Mouse (Mus musculus): ENCODE results near the gene Myom1. TPM values are rescaled to one million over a fixed set of nuclear protein-coding genes. Genes with fewer than 3 reads are reported as not detected.

Myom1 gene
- total RNA-seq, 2 experiments from 2014 or later: 917 to 927 TPM

- no peak for DNase-seq (ENCODE audit: low spot score in 2 of 2)
These were observed 133.4 kb downstream of the Myom1 start for GRCm38 (mm10) chr17:71135866-71136265.

GRCm38 (mm10) chr17:71136384-71137333 is 134.2 kb downstream of the Myom1 start:
- DNase-seq (ENCODE audit: low spot score in 2 of 2): no peak

- no peak for DNase-seq (ENCODE audit: low spot score in 2 of 2)
These were observed 134.9 kb downstream of the Myom1 start for GRCm38 (mm10) chr17:71137334-71137721.

DNA sequence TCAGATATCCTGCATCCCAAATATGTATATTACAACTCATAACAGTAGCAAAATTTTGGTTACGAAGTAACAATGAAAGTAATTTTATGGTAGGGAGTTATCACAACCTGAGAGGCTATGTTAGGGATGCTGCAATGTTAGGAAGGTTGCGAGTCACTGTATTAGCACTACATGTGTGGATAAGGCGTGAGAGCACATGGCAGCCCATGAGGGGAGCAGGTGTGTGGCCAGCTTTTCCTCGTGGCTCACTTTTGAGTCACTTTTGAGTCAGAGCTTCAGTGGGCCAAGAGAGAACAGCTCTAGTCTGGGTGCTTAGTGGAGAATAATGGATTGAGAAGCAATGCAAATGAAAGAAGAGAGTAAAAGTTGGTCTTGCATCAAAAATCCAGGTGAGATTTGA is 139.6 kb downstream of the Myom1 start:
- DNase-seq (ENCODE audit: low spot score in 2 of 2): no peak

DNA sequence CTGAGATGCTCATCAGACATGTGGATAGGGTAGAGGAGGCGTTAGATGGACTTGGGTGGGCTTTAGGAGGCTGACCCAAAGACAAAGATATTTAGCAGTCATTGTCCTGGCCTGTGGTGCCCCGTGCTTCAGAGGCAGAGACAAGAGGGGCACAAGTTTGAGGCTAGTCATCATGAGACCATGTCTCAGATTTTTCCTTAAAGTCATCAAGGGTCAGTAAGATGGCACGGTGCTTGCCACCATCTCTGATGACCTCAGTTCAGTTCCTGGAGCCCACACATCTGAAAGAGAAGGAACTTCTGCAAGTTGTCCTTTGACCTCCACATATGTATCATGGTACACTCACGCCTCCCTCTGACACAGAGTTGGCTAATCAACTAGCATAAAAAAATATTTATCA is 140.7 kb downstream of the Myom1 start:
- DNase-seq (ENCODE audit: low spot score in 2 of 2): no peak

DNA sequence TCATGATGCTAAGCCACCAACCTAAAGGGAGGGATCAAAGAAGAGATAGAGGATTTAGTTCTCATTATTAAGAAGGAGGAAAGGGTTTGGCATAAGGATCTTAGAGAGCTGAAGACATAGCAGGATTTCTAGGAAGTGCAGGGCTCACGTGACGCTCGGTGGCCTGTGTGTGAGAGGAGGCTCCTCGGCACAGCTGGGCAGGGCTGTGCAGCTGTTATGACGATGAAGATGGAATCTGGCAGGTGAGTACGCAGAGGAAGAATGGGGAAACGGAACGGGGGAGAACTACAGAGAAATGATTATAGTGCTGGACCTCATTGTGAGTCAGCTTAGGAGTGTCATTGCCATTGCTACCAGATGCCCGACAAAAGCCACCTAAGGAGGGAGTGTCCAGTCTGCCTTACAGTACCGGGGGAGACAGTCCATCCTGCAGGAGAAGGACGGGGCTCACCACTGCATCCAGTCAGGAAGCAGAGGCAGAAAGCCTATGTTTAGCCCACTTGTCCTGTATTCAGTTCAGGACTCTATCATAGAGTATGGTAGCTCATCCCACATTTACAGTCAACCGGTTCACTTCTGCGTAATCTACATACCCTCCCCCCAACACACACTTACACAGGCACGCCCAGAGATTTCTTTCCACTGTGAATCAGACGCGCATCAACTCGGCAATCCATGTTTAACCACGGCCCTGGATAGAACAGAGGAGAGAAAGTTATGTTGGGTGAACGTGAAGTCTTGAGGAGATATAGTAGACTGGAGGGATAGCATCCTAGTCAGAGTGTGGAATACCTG is 142.1 kb downstream of the Myom1 start:
- DNase-seq (ENCODE audit: low spot score in 2 of 2): no peak

DNA sequence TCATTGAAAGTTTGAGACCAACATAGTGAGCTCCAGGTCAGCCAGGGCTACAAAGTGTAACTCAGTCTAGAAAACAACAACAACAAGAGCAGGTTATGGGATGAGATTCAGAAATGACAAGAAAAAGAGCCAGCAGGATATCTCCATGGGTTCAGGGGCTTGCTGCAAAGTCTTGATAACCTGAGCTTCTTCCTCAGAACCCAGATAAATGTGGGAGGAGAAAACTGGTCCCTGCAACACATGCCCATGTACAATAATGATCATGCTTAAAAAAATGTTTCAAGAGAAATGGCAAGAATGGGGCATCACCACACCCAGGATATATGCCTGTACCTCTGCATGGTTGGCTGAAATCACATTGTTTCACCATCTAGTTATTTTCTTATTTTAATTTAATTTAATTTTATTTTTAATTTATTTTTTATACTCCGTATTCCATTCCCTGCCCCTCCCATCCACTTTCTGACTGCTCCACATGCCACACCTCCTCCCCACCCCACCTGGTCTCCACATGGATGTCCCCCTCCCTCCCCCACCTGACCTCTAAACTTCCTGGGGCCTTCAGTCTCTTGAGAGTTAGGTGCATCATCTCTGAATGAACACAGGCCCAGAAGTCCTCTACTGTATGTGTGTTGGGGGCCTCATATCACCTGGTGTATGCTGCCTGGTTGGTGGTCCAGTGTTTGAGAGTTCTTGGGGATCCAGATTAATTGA is 143.0 kb downstream of the Myom1 start:
- DNase-seq (ENCODE audit: low spot score in 2 of 2): no peak

DNA sequence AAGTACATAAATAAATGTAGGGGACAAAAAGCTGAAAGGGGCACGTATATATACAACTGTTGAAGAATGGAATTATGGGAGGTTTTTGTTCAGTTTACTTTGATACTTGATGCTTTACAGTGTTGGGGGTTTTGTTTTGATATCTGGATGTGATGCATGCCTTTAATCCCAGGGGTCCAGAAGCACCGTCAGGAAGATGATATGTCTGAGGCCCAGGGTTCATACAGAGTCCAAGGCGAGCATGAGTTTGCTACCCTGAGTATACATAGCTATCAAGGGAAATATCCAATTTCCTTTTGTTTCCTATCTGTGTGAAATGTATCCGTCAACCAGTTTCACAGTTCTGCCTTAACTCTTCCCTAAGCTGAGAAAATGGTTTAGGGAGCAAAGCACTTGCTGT is 150.9 kb downstream of the Myom1 start:
- no peak for DNase-seq (ENCODE audit: low spot score in 2 of 2)

GRCm38 (mm10) chr17:71155271-71155670 is 152.8 kb downstream of the Myom1 start:
- DNase-seq (ENCODE audit: low spot score in 2 of 2): no peak

- no peak for DNase-seq (ENCODE audit: low spot score in 2 of 2)
These were observed 156.7 kb downstream of the Myom1 start for GRCm38 (mm10) chr17:71159152-71159567.

DNA sequence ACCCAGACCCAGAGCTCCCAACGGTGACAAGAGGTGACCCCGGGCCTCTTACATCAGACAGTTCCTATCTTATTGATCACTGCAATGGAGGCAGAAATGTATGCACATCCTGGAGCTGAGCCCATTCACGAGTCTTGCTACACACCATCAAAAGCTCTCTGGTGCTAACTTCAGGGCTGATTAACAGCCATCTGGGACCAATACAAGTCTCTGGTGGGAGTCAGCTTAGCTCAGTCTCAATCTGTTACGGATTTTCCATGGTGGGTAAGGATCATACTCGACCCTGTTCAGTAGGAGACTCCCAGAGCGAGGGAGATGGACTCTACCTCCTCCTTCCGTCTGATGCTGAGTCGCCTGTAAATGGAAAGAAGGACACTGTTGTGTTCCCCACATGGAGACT is 157.3 kb downstream of the Myom1 start:
- no peak for DNase-seq (ENCODE audit: low spot score in 2 of 2)

GRCm38 (mm10) chr17:71160244-71160995 is 158.0 kb downstream of the Myom1 start:
- DNase-seq (ENCODE audit: low spot score in 2 of 2): no peak

DNA sequence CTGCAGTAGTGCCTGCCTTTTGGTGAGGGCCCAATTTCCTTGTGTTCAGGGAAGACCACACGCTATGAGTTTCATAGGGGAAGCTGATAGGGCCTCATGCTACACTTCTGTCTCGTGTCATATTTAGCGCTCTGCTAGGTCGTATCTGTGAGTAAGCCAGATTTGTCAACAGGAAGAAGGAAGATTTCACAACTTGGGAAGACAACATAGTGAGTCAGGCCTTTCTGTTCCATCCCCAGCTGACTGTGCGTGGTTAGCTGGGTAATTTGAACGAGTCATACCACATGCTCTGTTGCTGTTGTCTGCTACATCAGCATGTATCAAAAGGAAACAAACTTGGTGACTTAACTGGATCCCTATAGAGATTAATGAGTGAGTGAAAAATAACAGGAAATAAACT is 162.6 kb downstream of the Myom1 start:
- DNase-seq (ENCODE audit: low spot score in 2 of 2): no peak

GRCm38 (mm10) chr17:71168205-71168815 is 165.9 kb downstream of the Myom1 start:
- no peak for DNase-seq (ENCODE audit: low spot score in 2 of 2)

- no peak for DNase-seq (ENCODE audit: low spot score in 2 of 2)
These were observed 166.4 kb downstream of the Myom1 start for GRCm38 (mm10) chr17:71168846-71169245.

DNA sequence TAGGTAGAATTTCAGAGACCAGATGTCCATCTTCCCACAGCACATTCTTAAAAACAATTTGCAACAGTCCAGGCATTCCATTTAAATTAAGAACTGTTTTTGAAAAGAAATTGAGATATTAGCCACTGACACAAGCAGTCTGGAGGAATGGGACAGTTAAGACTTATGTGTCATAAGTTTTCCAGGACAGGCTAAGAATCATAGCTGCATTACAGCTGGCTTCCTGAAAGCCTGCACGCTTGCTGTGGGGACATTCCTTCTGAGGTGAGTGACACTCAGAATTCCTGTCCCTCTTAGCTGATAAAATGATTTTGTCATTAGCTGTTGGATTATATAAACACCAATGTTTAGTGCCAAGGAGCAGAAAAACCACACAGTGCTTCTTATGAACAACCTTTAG is 167.2 kb downstream of the Myom1 start:
- DNase-seq (ENCODE audit: low spot score in 2 of 2): no peak

- no peak for DNase-seq (ENCODE audit: low spot score in 2 of 2)
These were observed 168.7 kb downstream of the Myom1 start for GRCm38 (mm10) chr17:71171161-71171560.
